Mouse (Mus musculus) mesoderm, embryonic 11.5 days (tissue): ENCODE data around the gene Itpripl1.
"Not testable (repeated sequence)": the region's sequence is repeated elsewhere in the genome, so short reads cannot be mapped to it uniquely, and the experiment has no call there.

Source experiments
- DNase-seq: peaks from one replicate; pipeline ENCODE4 v3.0.0-alpha.2; 2012; ENCODE audit warnings: low read depth, low spot score

Itpripl1 gene

DNA sequence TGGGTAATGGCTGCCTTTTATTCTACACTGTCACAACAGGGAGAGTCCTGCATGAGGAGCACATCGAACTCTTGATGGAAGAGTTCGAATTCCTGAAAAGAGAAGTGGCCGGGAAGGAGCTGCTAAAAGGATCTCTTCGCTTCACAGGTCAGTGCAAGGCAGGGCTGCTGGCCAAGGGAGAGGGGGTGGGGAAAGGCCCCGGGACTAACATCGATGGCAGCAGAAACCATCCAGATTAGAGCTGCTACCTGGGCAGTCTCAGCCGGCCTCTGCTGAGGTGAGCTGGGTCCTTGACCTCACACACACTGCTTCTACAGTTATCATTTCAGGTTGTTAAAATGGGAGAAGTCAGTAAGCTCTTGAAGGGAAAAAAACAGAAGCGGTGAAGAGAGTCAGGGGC lies 51.2 kb downstream of the Itpripl1 start:
- DNase-seq = no peak

DNA sequence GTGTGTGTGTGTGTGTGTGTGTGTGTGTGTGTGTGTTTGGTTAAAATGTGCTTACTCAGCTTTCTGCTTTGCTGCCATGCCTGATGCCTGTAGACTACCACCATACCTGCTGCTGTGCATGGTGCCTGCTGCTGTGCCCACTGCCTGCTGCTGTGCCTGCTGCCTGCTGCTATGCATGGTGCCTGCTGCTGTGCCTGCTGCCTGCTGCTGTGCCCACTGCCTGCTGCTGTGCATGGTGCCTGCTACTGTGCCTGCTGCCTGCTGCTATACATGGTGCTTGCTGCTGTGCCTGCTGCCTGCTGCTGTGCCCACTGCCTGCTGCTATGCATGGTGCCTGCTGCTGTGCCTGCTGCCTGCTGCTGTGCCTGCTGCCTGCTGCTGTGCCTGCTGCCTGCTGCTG lies 53.1 kb downstream of the Itpripl1 start:
- not testable (repeated sequence) for DNase-seq
